Mouse (Mus musculus) cortical plate, adult 2 months (tissue): ENCODE results near the gene Gnai1.

Source experiments
- CTCF ChIP-seq: fragments of 200-500 bp; IDR thresholded peaks from 2 replicates; pipeline ENCODE4 v1.5.1; 2011; ENCODE audit warnings: mild to moderate bottlenecking, control low read depth, low read length; ENCODE audit not compliant: insufficient read depth; ENCODE audit errors: extremely low read depth
- POLR2A ChIP-seq: fragments of 200-500 bp; IDR thresholded peaks from 2 replicates; pipeline ENCODE4 v1.6.1; 2011; ENCODE audit warnings: mild to moderate bottlenecking, low read length, control low read depth; ENCODE audit not compliant: insufficient read depth; ENCODE audit errors: extremely low read depth

- no peak for TF ChIP-seq POLR2A
- TF ChIP-seq CTCF, result no peak
These were observed 131.3 kb downstream of the Gnai1 start for GRCm38 (mm10) chr5:18228866-18229265.
